Mouse (Mus musculus): Measurements from ENCODE around the gene Dhrs1.

DNA sequence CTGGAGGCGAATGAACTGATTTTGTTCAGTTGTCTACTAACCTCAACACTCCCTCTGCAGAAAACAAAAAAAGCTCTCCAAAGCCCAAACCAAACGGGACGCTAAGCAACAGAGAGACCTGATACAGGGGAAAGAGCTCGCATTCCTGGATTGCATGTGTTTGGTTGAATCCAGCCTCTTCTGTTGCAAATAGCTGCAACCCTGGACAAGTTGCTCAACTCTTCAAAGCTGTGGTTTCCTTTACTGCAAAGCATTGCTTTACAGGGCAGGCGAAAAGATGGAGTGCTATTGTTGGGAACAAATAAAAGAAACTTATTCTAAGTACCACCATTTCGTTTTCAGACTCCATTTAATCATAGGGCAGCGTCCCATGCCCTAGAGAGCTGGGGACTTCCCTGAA, 10.6 kb downstream of the Dhrs1 start:
- no peak for TF ChIP-seq POLR2A (IDR thresholded peaks at IDR 0.05; ENCODE audit: extremely low read depth, insufficient read depth, low read length)
- TF ChIP-seq CTCF (IDR thresholded peaks at IDR 0.05; ENCODE audit: low read depth, low read length): no peak

Measured in liver, adult 2 months (tissue).